Mouse (Mus musculus) frontal cortex, postnatal 14 days (tissue): ENCODE results near the gene Cnnm2.

Source experiments
- DNase-seq, 2 experiments: peaks; one replicate each; pipeline ENCODE4 v3.0.0; 2022; ENCODE audit warnings: low spot score in 2 of 2

Gene Cnnm2

DNA sequence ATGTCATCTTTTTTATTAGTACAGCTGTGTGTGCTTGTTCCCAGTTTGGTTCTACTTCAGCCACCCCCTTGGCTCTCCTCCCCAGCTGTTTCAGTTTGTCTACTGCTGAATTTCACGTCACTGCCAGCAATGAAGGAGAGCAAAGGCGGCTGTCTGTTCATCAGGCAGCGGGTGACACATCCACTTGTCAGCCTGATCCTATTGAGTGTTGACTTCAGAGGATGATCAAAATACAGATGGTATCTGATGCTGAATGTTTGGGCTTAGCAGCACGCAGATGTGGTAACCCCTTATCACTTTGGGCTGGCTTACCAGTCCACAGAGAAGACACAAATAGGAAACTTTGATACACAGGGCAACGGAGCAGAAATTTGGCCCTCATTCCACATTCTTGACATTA is 85.1 kb downstream of the Cnnm2 start:
- DNase-seq = no peak

- DNase-seq = no peak
Measured at GRCm38 (mm10) chr19:46848381-46849268, 87.2 kb downstream of the Cnnm2 start.

GRCm38 (mm10) chr19:46849443-46849997 is 88.1 kb downstream of the Cnnm2 start:
- DNase-seq = no peak

DNA sequence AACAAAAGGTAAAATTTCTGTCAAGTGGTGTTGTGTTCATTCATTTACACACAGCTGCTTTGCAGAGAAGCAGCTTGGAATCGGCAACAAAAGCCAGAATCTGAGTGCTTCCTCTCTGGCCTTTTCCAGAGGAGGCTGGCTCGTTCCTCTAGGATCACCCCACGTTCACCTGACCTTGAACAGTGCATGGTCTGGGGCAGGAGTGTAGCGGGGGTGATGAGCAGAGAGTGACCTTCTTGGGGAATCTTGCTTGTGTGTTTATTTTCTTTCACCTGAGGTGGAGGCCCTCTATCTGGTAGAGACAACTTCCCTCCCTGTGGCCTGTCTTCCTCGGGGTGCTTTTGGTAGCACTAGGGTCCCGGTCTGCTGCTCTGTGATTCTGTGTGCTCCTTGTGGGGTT is 94.8 kb downstream of the Cnnm2 start:
- no peak for DNase-seq

- no peak for DNase-seq
Measured at GRCm38 (mm10) chr19:46856780-46857179, 95.4 kb downstream of the Cnnm2 start.

GRCm38 (mm10) chr19:46857277-46857989 is 96.0 kb downstream of the Cnnm2 start:
- DNase-seq = no peak

- DNase-seq = no peak
Measured at GRCm38 (mm10) chr19:46858200-46858599, 96.8 kb downstream of the Cnnm2 start.

GRCm38 (mm10) chr19:46862556-46862955 is 101.2 kb downstream of the Cnnm2 start:
- DNase-seq = no peak

DNA sequence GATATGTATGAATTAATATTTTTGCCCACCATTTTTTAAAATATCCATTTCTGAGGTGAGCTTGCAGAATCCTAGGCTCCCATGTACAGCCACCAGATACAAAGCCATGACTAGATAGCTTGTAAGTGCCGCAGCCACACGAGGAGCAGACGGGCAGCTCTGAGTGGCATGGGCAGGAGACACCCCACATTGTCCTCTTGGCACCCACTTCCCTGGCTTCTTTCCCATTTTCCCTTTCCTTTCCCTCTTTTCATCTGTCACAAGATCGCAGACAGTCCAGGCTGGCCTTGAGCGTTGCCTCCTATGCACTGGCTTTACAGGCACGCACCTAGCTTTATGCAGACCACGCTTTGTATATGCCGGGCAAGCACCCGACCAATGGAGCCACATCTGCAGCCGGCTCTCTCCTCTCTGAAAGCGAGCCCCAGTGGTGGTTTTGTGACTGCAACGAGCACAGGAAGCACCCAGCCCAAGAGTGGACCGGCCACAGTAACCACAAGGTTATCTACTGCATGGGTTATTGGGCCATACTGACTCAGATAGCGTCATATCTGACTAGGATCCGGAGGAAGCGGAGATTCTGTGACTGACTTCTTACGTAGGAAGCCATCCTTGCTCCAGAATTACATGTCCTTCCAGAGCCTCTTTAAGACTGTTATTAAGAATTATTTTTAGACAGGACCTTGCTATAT is 102.0 kb downstream of the Cnnm2 start:
- no peak for DNase-seq

DNA sequence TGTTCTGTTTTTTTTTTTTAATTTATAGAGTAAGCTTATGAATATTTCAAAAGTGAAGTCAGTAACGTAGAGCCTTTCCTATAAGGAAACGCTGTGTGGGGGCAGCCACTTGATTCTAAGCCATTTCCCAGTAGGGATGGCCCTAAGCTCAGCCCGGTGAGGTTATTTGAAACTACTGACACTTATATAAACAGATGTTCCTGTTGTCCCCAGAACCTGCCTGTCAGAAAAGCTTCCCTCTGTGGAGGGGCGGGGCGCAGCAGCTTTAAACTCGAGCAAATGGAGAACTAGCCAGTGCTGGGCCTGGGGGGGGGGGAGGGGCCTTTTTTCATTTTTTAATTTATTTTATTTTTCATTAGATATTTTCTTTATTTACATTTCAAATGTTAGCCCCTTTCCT is 102.7 kb downstream of the Cnnm2 start:
- no peak for DNase-seq

- DNase-seq = no peak
Measured at GRCm38 (mm10) chr19:46864731-46865331, 103.4 kb downstream of the Cnnm2 start.

GRCm38 (mm10) chr19:46865381-46865780 is 104.0 kb downstream of the Cnnm2 start:
- no peak for DNase-seq

DNA sequence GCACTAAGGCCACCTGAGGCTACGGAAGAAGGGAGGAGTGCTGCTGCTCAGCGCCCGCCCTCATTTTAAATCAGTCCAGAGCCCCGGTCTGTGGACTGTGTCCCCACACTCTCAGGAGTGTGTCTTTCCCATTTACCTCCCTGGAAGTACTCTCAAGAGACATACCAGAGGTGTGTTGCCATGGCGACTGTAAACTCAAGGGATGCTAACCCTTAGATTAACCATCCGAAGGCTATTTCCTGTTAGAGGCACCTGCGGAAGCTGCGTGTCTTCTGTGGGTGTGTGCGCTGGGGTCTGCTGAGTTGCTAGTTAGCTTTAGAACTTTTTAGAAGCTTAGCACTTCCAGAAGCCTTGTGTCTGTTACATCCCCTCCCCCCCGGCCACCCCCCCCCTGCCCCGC is 107.7 kb downstream of the Cnnm2 start:
- no peak for DNase-seq

DNA sequence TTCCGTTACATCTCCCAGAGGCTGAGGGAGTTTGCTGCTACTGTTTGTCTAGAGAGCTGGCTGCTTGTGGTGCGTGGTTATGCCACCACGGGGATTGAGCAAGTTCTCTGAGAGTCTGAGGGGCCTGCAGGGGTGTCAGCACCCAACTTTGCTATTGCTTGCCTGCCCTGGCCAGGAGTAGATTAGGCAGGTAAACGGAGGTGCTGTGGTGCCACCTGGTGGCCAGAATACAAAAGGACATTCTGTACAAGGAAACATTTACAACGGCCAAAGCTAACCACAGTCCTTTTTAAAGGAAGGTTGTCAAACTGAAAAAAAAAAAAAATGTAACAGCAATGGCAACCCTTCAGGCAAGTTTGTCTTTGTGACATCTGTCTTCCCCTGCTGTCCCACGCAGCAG is 108.1 kb downstream of the Cnnm2 start:
- peak; percentile 57 to 85 for DNase-seq

- DNase-seq = no peak
Measured at GRCm38 (mm10) chr19:46871096-46871495, 109.7 kb downstream of the Cnnm2 start.

- no peak for DNase-seq
Measured at GRCm38 (mm10) chr19:46871651-46872050, 110.3 kb downstream of the Cnnm2 start.

DNA sequence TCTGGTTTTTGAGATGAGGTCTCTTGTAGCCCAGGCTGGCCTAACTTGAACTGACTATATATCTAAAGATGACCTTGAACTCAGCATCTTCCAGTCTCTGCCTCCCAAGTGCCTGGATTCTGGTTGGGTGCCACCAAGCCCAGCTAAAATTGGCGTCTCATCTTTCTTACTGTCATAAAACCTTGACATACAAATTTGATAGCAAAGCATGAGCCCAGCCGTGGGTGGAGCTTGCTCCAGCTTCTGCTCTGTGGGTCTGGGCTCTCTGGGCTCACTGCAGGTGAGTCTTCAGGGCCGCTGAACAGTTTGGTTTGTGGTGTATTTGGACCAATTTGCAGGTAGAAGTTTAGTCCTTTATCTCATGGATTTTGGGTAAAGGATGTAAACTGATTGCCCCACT is 112.5 kb downstream of the Cnnm2 start:
- no peak for DNase-seq

GRCm38 (mm10) chr19:46875790-46876189 is 114.4 kb downstream of the Cnnm2 start:
- peak; percentile 51 to 75 for DNase-seq

- no peak for DNase-seq
Measured at GRCm38 (mm10) chr19:46877886-46878285, 116.5 kb downstream of the Cnnm2 start.

- DNase-seq = peak; percentile 47 to 53
Measured at GRCm38 (mm10) chr19:46878346-46878745, 117.0 kb downstream of the Cnnm2 start.

DNA sequence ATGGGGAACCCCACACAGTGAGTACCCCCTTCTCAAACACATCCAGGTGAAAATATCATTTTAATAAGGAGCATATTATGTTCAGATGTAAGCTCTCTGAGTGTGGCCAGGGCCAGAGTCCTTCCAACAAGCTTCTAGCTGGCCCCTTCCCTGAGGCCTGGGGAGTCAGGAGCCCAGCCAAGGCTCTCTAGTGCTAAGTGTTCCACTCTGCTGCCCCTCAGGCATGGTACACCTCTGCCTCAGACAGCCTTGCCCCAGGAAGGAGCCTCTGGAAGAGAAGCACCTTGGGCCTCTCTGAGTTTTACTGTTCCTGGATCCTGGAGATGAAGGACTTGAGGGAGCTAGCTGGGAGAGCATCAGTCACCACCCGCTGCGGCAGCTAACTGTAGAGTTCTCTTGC is 118.5 kb downstream of the Cnnm2 start:
- DNase-seq = no peak

DNA sequence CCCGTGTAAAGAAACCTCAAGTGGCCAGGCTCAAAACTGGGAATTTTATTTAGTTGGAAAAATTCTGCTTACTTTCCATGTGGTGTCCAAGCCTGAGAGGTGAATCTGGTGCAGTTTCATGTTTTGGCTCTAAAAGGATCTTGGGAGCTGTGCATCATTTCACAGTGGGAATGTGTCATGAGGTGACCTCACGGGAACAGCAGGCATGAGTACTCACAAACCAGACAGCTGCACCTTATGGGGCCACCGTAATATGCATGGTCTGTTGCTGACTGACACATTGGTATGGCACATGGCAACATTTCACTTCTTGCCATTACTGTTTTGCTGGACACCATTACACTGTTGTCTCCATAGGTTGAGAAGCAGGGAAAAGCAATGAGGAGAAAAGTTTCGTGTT is 124.0 kb downstream of the Cnnm2 start:
- no peak for DNase-seq
